Mouse (Mus musculus) liver, adult 2 months (tissue): ENCODE results near the gene Ccr5.

ENCODE experiments used
- CTCF ChIP-seq: fragments of 200-500 bp; IDR thresholded peaks from 2 replicates; pipeline ENCODE4 v1.5.1; 2011; ENCODE audit warnings: low read depth, low read length, control low read depth
- POLR2A ChIP-seq: fragments of 200-500 bp; IDR thresholded peaks from 2 replicates; pipeline ENCODE4 v1.6.1; 2011; ENCODE audit warnings: low read length, control low read depth; ENCODE audit not compliant: insufficient read depth; ENCODE audit errors: extremely low read depth

GRCm38 (mm10) chr9:124105196-124105595 is 16.1 kb upstream of the Ccr5 start:
- TF ChIP-seq POLR2A = no peak
- TF ChIP-seq CTCF = no peak
